Mouse (Mus musculus): ENCODE measurements around the gene Larp4. TPM values are rescaled to one million over a fixed set of nuclear protein-coding genes. Genes with fewer than 3 reads are reported as not detected.

Larp4 gene
- polyA plus RNA-seq, 1 experiment from 2014 or later = 36.0 TPM

DNA sequence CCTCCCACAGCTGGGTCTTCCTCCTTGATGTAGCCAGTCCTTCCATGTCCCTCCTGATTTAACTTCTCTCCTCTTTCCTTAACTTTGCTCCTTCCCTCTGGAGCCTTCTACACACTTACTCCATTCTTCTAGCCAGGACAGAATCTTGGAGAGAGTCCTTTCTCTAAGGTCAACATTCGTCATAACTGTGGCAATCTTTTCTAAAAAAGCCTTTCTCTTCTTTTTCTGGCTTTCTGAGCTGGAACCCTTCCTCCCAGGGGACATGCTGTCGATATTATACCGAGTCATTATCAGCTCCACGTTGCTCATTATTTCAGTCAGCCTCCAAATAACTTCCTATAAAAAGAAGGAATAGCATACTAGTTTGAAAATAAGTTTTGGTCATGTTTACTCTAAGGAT lies 14.5 kb upstream of the Larp4 start:
- H3K9me3 ChIP-seq (replicated peaks; ENCODE audit: low read length) = no peaks in the 10 kb centered on the region
- no peaks in the 10 kb centered on the region for H3K27me3 ChIP-seq (ENCODE audit: insufficient read depth, low read length)
- H3K9ac ChIP-seq (ENCODE audit: low read depth, low read length) = no peak overlapping the region
- no peak overlapping the region for H3K4me3 ChIP-seq (replicated peaks; ENCODE audit: low read depth, low read length)
- no peak for DNase-seq (ENCODE audit: low spot score)
- no peaks in the 10 kb centered on the region for H3K36me3 ChIP-seq (ENCODE audit: insufficient read depth, low read length)
- TF ChIP-seq CTCF (IDR thresholded peaks at IDR 0.05; ENCODE audit: low read depth) = no peak
- 69% methylated on average over 4 of the region's 4 CpGs for WGBS
- H3K4me2 ChIP-seq (ENCODE audit: low read length) = no peak overlapping the region
- ATAC-seq (replicated peaks; ENCODE audit: low FRiP score, low read depth) = no peak
- H3K4me1 ChIP-seq (replicated peaks; ENCODE audit: insufficient read depth, low read length) = no peaks in the 10 kb centered on the region
- H3K27ac ChIP-seq = no peak overlapping the region

DNA sequence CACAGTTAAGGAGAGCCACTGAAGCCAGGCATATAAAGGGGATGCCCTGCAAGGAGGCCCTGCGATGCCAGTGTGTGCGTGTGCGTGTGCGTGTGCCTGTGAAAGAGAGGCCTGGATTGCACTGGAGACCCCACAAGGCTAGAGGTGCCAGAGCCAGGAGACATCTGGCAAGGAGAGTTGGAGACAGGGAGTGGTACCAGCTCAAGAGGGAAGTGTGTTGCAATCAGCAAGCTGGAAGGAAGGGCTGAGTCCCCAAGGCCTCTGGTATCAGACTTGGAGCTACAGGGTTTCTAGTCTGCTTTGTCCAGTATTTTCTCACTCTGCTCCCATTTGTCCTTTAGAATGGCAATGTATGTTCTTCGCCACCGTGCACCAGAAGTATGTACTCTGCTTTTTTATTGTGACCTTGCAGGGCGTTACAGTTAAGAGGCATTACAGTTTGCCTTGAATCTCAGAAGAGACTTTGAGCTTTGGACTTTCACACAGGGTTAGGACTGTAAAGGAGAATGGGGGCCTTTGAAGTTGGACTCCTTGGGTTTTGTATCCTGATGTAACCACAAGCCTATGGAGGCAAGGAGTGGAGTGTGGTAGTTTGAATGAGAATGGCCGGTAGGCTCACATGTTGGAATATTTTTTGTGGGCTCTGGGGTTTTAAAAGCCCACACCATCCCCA lies 4.6 kb upstream of the Larp4 start:
- no peaks in the 10 kb centered on the region for H3K27me3 ChIP-seq (ENCODE audit: insufficient read depth, low read length)
- DNase-seq (ENCODE audit: low spot score) = no peak
- H3K4me1 ChIP-seq (replicated peaks; ENCODE audit: insufficient read depth, low read length) = no peaks in the 10 kb centered on the region
- no peak overlapping the region for H3K27ac ChIP-seq
- H3K9me3 ChIP-seq (replicated peaks; ENCODE audit: low read length) = no peaks in the 10 kb centered on the region
- H3K4me2 ChIP-seq (ENCODE audit: low read length) = no peak overlapping the region
- H3K4me3 ChIP-seq (replicated peaks; ENCODE audit: low read depth, low read length) = no peak overlapping the region
- H3K36me3 ChIP-seq (ENCODE audit: insufficient read depth, low read length) = no peaks in the 10 kb centered on the region
- H3K9ac ChIP-seq (ENCODE audit: low read depth, low read length) = no peak overlapping the region
- WGBS = 85% methylated on average over 8 of the region's 8 CpGs
- no peak for ATAC-seq (replicated peaks; ENCODE audit: low FRiP score, low read depth)
- no peak for TF ChIP-seq CTCF (IDR thresholded peaks at IDR 0.05; ENCODE audit: low read depth)

DNA sequence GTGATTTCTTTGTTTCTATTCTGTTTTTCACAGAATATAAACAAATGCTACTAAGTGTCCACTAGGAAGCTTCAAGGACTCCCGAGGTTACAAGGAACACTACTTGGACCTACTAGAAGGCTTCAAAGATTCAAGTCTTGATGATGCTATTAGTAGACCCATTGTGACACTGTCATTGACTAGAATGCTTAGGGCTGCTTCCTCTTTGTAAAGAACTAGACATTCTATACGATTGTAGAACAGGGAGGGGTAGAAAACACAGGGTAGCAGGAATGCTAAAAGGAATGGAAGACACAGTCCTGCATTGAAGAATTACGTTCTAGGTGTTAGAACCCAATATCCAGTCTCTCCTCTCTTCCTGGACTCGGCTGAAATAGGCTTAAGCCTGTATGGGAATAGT lies 2.9 kb upstream of the Larp4 start, which contains the start of gene Fam186a:
Gene Fam186a (minus strand): TSS at position 101 of the 400 bp plus-strand sequence.
- Histone ChIP-seq H3K9ac (ENCODE audit: low read depth, low read length) (no peak within 1 kb of the TSS), H3K27ac (no peak within 1 kb of the TSS), H3K4me2 (ENCODE audit: low read length) (no peak within 1 kb of the TSS), H3K4me1 (replicated peaks; ENCODE audit: insufficient read depth, low read length) (no peaks in the 10 kb centered on the region), H3K27me3 (ENCODE audit: insufficient read depth, low read length) (no peaks in the 10 kb centered on the region), H3K36me3 (ENCODE audit: insufficient read depth, low read length) (no peaks in the 10 kb centered on the region), H3K4me3 (replicated peaks; ENCODE audit: low read depth, low read length) (no peak within 1 kb of the TSS), H3K9me3 (replicated peaks; ENCODE audit: low read length) (no peaks in the 10 kb centered on the region)
- WGBS = 70% methylated on average over 4 of the region's 4 CpGs
- no peak for DNase-seq (ENCODE audit: low spot score)
- ATAC-seq (replicated peaks; ENCODE audit: low FRiP score, low read depth) = no peak
- no peak for TF ChIP-seq CTCF (IDR thresholded peaks at IDR 0.05; ENCODE audit: low read depth)

DNA sequence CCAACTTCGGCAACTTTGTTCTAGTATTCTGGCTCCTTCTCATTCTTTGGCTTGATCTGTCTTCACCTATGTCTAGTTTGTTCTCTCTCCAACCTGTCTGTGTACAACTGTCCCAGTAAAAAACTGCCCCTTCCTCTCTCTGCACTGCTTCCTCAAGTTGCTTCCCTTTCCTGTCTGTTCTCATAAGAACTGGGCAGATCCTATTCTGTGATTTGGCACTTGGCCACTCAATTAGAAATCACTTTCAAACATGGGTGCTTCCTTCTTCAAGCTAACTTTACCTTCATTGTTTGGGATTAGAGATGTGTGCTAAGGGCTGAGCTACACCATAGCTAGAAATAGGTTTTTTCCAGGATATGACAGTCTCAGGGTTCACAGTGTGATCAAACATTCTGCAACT lies 741 bp downstream of the Larp4 start:
- Histone ChIP-seq H3K4me2 (ENCODE audit: low read length) (no peak overlapping the region), H3K27me3 (ENCODE audit: insufficient read depth, low read length) (no peaks in the 10 kb centered on the region), H3K27ac (no peak overlapping the region), H3K4me3 (replicated peaks; ENCODE audit: low read depth, low read length) (no peak overlapping the region), H3K9ac (ENCODE audit: low read depth, low read length) (no peak overlapping the region), H3K36me3 (ENCODE audit: insufficient read depth, low read length) (no peaks in the 10 kb centered on the region), H3K4me1 (replicated peaks; ENCODE audit: insufficient read depth, low read length) (no peaks in the 10 kb centered on the region), H3K9me3 (replicated peaks; ENCODE audit: low read length) (no peaks in the 10 kb centered on the region)
- ATAC-seq (replicated peaks; ENCODE audit: low FRiP score, low read depth) (no peak), DNase-seq (ENCODE audit: low spot score) (peak; percentile 33)
- 75% methylated on average over 1 of the region's 1 CpGs for WGBS
- no peak for TF ChIP-seq CTCF (IDR thresholded peaks at IDR 0.05; ENCODE audit: low read depth)

DNA sequence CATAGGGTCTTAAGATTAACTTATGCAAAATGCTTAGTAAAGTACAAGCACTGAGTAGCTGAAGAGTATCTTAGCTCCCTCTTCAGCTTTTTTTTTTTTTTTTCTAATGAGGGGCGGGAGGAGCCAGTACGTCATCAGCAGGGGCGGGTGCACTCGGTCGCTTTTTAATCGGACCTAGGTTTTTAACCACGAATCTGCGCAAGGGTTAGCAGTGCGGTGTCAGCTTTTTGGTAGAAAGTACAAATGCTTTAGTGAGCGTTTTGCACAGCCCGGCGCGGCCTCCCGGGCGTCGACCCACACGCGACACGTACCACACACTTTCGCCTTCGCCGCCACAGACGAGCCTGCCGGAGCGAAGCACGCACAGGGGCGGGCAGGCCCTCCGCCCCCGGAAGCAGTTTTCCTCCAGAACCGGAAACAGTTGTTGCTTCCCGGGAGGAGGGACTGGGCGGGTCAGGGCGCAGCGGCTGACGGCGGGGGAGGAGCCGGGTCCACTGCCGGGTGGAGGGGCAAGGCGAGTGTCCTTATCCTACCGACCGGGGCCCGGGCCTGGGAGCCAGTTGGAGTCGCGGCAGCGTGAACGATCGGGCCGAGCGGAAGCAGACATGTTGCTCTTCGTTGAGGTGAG lies 2.6 kb downstream of the Larp4 start:
- Histone ChIP-seq H3K27me3 (ENCODE audit: insufficient read depth, low read length) (no peaks in the 10 kb centered on the region), H3K9ac (ENCODE audit: low read depth, low read length) (peak overlapping the region; percentile 85), H3K9me3 (replicated peaks; ENCODE audit: low read length) (no peaks in the 10 kb centered on the region), H3K4me2 (ENCODE audit: low read length) (peak overlapping the region; percentile 61), H3K4me1 (replicated peaks; ENCODE audit: insufficient read depth, low read length) (no peaks in the 10 kb centered on the region), H3K27ac (peak overlapping the region; percentile 97), H3K36me3 (ENCODE audit: insufficient read depth, low read length) (no peaks in the 10 kb centered on the region), H3K4me3 (replicated peaks; ENCODE audit: low read depth, low read length) (peak overlapping the region; percentile 73)
- under 1% methylated on average over 45 of the region's 50 CpGs for WGBS
- DNase-seq (ENCODE audit: low spot score) (peak; percentile 99), ATAC-seq (replicated peaks; ENCODE audit: low FRiP score, low read depth) (peak; percentile 96)
- TF ChIP-seq CTCF (IDR thresholded peaks at IDR 0.05; ENCODE audit: low read depth) = no peak

DNA sequence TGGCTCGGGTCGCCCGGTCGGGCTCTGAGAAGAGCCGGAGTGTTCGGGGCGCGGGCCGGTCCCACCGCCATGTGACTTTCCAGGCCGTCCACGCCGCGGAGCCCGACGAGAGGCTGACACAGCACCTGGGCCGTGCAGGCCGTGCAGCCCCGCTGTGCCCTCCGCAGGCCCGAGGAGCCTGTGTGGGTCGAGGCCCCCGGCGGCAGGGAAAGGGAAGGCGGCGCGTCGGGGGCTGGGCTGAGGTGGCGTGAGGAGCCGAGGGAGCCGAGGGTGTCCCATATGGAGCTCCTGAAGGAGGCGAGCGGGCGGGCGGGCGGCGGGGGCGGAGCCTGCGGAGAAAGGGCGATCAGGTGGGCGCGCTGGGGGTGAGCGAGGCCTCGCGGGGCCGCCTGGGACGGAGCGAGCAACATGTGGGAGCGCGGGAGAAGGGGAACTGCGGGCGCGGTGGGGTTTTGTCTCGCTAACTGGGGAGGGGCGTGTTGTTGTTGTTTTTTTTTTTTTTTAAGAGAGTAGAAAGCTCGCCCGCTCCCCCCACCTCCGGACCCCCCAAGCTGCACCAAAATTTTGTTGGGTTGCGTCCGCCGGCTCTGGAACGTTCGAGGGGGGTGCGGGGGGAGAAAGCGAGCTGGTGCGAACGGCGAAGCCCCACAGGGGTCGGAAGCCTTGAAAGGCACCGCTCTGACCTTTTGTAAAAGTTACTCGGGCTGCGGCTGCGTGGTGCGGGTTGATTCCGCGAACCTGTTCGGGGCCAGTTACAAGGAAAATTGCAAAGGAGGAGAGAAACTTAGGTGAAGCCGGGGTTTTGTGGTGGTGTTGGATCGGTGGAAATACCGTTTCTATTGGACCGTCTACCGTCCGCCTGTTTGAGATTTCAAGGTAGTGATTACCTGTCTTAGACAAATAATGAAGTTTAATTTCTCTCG lies 3.4 kb downstream of the Larp4 start:
- under 1% methylated on average over 83 of the region's 84 CpGs for WGBS
- Histone ChIP-seq H3K36me3 (ENCODE audit: insufficient read depth, low read length) (no peaks in the 10 kb centered on the region), H3K27me3 (ENCODE audit: insufficient read depth, low read length) (no peaks in the 10 kb centered on the region), H3K9ac (ENCODE audit: low read depth, low read length) (peak overlapping the region; percentile 85), H3K4me1 (replicated peaks; ENCODE audit: insufficient read depth, low read length) (no peaks in the 10 kb centered on the region), H3K27ac (peak overlapping the region; percentile 97), H3K4me2 (ENCODE audit: low read length) (peak overlapping the region; percentile 61), H3K9me3 (replicated peaks; ENCODE audit: low read length) (no peaks in the 10 kb centered on the region), H3K4me3 (replicated peaks; ENCODE audit: low read depth, low read length) (peak overlapping the region; percentile 73)
- DNase-seq (ENCODE audit: low spot score) (peak; percentile 84), ATAC-seq (replicated peaks; ENCODE audit: low FRiP score, low read depth) (peak; percentile 86)
- no peak for TF ChIP-seq CTCF (IDR thresholded peaks at IDR 0.05; ENCODE audit: low read depth)
